Mouse (Mus musculus) adrenal gland, postnatal 0 days (tissue): ENCODE measurements around the gene Tnfrsf19. TPM values are rescaled to one million over a fixed set of nuclear protein-coding genes. Genes with fewer than 3 reads are reported as not detected.

Experiments used
- polyA plus RNA-seq: library from polyadenylated mRNA; unstranded; fragments of >200 nt; fragmentation: Nextera tagmentation; extraction: Ambion mirVana; gene quantifications from 2 replicates; pipeline ENCODE4 v1.2.1, GENCODE M21; 2015

Gene Tnfrsf19
- polyA plus RNA-seq, result 18.3 and 44.4 TPM in 2 replicates

DNA sequence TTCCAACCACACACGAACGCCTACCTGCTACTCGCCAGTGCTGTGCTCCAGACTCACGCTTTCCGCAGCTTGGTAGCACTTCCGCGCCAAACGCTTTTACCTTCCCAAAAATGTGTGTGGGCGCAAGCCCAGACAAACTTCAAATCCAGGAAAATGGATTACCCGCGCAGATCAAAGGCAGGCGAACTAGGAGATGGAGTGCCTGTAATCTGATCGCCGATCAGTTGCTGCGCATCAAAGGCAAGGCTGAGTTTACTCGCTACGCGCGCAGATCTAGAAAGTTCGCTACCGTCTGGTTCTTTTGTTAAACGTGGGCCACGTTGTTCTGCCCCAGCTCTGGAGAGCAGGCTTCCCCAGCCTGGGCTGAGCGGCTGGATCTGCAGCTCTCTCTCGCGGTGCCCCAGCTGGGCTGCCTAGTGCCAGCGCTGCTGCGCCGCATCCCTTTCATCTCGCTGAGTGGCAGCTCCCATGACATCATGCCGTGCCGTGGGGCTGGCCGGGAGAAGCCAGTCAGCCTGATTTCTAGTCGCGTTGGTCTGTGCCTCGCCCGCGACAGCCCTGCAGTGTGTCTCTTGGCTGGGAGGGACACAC lies at the start of gene Tnfrsf19:
Gene Tnfrsf19, minus strand, starts transcription at position 400 of the 591 bp plus-strand sequence.

Other genes with a start within 250 kb of the Tnfrsf19 start
- gene Sacs, start 92.0 kb upstream of the Tnfrsf19 start, polyA plus RNA-seq, result 1.1 and 1.5 TPM in 2 replicates
- gene Sgcg, start 212.0 kb upstream of the Tnfrsf19 start, polyA plus RNA-seq, result 0.87 TPM in 1 of 2 replicates, not detected in the other